Mouse (Mus musculus) T-helper 2 cell (primary cell): Measurements from ENCODE around the gene Fam213b.

Experiments used
- in situ Hi-C: fragments of 300-600 bp; cut with MboI, MseI; formaldehyde crosslinking; loops from one replicate; pipeline ENCODE4 v1.15.1; 2025; ENCODE audit warnings: high pct_unique_total_duplicates

The Fam213b gene

DNA sequence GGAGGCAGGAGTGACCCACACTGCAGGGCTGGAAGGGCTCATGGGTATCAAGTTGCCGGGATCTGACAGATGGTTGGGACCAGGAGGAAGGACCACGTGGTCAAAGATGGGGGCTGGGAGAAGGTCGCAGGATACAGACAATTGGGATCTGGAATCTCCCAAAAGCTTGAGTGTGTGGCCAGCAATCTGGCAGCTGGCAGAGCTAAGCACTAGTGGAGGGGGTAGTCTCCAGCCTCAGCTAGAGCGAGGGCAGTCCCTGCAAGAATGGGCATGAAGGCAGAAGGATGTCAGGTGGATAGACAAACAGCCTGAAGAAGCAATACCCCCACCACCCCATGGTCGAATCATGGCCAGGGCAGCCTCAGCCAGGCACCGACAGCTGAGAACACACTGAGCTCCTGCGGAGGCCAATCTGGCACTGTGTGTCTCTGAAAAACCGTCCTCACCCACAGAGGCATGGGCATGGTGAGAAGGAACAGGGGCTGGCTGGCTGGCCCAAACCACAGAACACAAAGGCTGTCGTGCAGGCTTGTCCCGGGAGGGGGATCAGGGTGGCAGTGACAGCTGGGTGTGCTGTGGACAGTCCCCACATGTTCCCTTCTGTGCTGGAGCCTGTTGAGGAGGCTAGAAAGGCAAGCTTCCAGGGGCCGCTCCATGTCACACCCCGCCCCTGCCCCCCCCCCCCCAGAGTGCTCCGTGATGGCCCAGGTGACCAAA, 11.9 kb downstream of the Fam213b start:
- in situ Hi-C loops = no loop called here

GRCm38 (mm10) chr4:154885416-154885815, 13.5 kb downstream of the Fam213b start:
- in situ Hi-C loops = no loop called here

DNA sequence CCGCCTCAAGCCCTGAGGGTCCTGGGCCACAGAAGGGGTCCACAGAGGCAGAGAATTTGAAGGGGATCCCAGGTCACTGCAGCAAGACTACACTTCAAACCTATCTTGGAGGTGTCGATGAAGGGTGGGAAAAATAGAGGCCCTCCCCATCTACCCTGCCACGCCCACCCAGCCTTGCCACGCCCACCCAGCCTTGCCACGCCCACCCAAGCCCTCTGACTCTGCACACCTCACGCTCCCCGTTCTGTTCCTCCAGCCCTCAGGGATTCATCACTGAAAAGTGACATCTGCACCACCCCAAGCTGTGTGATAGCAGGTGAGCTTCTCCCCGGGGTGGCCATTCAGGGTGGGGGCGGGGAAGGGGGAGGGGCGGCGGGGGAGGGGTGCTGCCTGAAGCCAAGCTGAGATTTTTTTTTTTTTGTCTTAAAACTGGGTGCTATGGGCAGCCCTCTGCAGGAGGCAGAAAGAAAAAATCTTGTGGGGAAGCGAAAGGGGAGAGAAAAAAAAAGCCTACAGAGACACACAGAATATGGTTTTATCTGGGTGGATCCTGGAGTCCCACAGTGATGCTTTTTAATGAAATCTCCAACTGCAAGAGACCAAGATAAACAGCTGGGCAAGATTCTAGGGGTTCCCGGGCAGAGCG, 16.8 kb downstream of the Fam213b start:
- in situ Hi-C loops = no loop called here

DNA sequence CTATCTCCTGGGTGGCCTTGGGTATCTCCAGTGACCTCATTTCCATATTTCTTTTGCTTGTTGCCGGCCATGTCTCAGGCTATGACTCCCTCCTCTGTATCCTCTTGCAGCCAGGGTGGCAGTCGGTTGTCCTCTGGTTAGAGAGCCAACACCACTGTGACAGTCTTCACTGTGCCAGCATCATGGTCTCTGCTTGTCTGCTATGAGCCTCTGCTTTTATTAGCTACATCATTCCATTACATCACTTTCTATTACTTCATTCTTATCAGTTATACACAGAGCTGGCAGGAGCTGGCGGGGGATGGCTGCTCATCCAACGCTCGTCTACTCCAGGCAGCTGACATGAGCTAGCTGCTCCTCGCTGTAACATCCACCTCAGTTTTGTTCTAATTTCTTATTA, 18.2 kb downstream of the Fam213b start:
- in situ Hi-C loops = no loop called here

- in situ Hi-C loops = no loop called here
These were observed 20.9 kb downstream of the Fam213b start for GRCm38 (mm10) chr4:154877864-154878548.

GRCm38 (mm10) chr4:154873186-154873585, 25.7 kb downstream of the Fam213b start:
- in situ Hi-C loops = loop anchor here (5.0 kb wide), 1 partner anchor 94 kb away; no protein-coding TSS in a partner anchor

DNA sequence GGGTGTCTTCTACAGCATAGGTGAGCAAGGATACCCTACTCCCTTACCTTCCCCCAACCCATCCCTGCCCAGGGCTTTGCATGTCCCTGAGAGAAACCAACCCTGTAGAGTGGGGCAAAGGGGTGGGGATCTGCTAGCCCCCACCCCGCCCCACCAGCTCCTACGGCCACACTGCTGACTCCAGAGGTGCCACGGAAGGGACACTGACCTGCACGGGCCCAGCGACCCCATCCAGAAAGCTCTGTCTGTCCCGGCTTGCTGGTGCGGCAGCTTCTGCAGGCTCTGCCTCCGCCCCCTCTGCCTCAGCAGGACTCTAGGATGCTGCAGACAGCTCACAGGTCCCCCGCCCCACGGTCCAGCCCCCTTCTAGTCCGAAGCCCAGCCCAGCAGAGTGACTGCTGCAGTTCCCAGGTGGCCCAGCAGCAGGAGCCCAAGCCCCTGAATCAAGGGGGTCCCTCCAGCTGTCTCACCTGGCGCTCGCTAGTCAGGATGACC, 27.1 kb downstream of the Fam213b start:
- in situ Hi-C loops = loop anchor here (5.0 kb wide), 1 partner anchor 95 kb away; no protein-coding TSS in a partner anchor

DNA sequence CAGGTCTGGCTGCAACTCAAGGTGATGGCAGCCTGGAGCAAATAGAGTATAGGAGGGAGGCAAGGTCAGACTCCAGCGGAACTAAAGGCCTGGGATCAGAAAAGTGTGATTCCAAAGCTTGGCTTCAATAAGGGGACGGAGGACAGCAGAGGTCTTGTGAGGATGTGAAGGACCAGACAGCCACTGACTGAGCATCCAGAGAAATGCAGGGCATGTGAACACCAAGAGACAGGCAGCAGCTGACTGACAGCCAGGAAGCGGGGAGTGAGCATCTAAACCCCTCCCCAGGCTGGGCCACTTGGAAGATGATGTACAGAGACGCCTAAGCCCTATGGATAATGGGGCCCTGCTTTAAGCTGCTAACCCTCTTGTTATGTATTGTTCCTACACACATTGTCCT, 28.2 kb downstream of the Fam213b start:
- in situ Hi-C loops = loop anchor here (5.0 kb wide), 1 partner anchor 97 kb away; no protein-coding TSS in a partner anchor

GRCm38 (mm10) chr4:154869440-154869839, 29.5 kb downstream of the Fam213b start, which contains the start of gene Mmel1:
Gene Mmel1 (plus strand): TSS chr4:154869585.
- in situ Hi-C loops = loop anchor here (5.0 kb wide), 1 partner anchor 183 kb away; no protein-coding TSS in a partner anchor

DNA sequence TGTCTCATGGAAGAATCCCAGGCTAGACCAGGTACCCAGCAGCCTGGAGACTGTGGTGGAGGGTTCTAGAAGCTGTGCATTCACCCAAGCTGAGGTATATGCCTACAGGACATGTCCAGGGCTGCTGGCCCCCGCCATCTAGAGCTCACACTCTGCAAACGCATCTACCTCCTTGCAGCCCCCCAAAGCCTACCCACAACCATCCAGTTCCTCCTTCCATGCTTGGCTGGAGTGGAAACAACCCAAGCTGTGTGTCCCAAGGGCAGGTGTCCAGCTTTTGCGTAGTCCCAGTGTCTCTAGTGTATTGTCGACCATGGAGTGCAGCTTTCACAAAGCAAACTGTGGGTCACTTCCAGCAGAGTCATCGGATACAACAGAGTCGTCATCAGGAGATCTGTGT, 31.7 kb downstream of the Fam213b start:
- in situ Hi-C loops = loop anchor here (5.0 kb wide), 1 partner anchor 185 kb away; no protein-coding TSS in a partner anchor

DNA sequence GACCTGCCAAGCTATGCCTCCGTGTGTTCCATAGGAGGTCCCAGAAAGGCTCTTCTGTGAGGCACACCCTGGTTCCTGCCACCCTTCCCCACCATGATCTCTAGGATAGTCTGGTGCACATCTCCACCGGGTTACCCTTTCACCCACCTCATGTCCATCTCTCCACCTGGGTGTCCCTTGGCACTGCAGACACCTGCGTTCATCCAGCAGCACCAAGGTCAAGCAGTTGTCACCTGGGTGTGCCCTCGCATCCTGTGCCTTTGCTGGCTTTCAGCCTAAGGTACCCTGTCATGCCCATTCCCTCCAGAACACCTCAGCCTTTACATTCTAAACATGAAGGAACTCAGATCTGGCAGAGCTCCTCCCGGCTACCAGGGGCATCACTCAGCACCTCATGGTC, 32.5 kb downstream of the Fam213b start:
- in situ Hi-C loops = loop anchor here (5.0 kb wide), 1 partner anchor 186 kb away; no protein-coding TSS in a partner anchor

DNA sequence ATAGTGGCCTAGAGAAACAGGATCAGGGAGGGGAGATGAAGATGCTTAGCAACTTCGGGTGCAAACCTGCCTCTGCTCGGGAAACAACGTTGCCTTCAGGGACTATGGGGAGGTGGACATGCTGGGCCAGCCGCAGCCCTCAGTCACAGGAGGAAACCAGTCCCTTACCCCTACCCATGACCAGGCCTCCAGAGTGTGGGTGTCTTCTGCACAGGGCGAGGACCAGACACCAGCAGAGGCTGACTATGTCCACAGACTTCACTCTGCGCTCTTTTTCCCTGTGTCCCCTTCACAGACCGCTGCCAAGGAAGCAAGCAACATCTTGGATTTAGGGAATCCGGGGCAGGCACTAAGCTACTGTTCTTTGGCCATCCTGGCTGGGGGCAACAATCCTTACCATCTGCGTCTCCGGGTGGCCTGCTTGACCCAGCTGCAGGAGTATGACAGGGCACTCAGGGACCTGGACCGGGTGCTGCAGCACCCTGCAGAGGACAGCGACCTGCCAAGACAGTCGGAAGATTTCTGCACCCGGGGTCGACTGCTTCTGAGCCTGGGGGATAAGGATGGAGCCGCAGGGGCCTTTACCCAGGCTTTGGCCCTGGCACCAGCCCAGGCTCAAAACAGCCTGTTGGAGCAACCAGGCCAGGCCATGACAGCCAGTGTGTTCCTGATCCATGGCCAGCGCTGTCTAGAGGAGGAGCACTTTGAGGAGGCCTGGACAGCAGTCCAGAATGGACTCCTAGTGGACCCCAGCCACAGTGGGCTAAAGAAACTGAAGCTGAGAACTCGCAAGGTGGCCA, 33.8 kb downstream of the Fam213b start:
- in situ Hi-C loops = loop anchor here (5.0 kb wide), 1 partner anchor 187 kb away; no protein-coding TSS in a partner anchor

GRCm38 (mm10) chr4:154864271-154864771, 34.6 kb downstream of the Fam213b start:
- in situ Hi-C loops = no loop called here

DNA sequence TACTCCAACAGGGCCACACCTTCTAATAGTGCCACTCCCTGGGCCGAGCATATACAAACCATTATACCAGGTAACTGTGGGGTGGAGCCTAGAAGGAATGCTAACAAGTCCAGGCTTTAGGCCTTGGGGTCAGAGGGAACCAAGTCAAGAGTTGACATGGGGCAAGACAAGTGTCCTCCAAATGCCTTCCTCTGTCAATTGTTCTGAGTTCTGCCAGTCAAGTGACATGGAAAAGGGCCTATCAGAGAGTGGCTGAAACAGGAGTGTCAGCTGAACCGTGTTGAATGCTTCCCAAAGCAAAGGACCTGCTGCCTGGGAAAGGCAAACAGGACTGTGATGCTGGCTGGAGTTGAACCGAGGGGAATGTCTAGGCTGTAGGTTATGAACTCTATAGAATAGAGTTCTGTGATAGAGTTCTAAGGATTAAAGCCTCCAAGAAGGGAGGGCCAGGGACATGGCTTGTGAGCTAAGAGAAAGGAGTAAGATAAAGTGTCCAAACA, 35.4 kb downstream of the Fam213b start:
- in situ Hi-C loops = no loop called here

DNA sequence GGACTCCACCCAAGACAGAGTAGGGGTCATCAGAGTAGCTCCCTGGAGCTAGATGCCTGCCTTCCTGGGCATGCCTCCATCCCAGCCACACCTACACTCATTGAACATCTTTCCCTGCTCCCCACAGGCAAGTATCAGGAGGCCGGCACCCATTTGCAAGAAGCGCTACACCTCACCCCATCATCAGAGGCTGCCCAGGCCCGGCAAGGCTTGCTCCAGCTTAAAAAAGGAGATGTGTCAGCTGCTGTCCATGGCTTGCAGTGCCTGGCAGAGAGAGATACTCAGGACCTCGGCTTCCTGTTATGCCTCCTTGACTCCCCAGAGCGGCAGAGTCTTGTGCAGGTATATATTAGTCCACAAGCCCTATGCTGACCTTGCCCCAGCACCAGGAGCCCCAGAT, 37.0 kb downstream of the Fam213b start:
- in situ Hi-C loops = no loop called here

DNA sequence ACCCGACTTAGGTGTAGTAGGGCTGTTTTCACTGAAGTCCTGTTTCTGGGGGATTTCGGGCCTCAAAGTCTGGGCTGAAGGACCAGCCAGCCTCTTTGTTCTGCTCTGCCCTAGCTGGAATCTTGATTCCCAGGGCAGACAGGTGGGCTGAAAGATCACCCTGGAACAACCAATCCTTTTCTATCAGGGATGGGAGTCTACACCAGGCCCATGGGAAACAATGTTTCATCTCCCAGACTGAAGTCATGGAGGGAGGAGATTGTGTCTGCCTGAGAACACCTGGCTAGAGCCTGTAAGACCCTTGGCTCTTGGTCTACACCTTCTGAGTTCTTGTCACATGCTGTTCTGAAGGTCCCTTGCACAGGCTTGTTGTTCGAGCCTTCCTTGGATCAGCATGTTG, 40.3 kb downstream of the Fam213b start:
- in situ Hi-C loops = no loop called here

DNA sequence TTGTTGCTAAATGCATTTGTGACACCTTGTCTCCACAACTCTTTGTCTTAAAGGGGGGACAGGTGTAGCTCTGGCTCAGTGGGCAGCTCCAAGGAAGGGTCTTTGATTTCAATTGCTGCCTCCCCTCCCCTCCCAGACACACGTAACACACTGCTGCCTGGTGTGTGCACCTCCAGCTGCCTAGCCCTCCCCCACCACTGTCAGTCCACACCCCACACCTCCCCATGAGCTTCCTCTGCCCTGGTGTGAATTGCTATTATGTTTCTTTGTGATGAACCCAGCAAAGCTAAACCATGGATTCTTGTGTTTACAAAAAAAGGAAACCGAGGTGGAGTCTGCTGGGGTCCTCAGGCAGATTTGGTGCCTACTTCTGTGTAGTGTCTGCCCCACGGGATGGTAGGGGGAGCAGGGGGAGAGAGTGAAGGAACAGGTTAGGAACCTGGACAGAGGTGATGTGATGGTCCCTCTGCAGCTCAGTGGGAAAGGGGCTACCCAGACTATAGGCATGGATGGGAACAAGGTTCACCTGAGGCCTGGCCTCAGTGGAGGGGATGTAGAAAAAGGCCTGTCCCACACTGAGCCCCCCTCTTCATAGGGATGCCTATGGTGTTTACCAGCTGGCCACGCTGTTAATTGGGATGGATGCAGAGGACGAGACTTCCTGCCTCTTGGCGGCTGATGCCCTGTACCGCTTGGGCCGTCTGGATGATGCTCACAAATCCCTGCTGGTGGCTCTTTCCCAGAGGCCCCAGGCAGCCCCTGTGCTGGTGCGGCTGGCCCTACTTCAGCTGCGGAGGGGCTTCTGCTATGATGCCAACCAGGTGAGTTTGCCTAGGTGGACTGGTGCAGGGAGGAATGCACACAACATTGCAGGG, 41.3 kb downstream of the Fam213b start:
- in situ Hi-C loops = no loop called here

GRCm38 (mm10) chr4:154856882-154857281, 42.1 kb downstream of the Fam213b start:
- in situ Hi-C loops = no loop called here

DNA sequence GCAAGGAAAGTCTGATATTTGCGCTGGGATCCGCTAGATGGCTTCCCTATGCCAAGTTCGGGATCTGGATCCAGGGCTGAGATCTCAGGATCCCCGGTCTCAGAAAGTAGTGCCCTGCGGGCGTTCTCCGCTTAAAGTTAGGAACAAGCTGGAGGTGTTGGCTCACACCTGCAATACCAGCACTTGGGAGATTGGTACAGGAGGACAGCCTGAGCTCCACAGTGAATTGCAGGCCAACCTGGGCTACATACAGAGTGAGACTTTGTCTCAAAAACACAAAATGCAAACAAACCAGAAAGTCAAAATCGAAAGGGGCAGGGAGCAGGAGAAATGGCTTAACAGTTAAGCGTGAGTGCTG, 42.5 kb downstream of the Fam213b start:
- in situ Hi-C loops = no loop called here
